10 mouse cellular contexts compared by ENCODE assay signal in the genomic region with DNA sequence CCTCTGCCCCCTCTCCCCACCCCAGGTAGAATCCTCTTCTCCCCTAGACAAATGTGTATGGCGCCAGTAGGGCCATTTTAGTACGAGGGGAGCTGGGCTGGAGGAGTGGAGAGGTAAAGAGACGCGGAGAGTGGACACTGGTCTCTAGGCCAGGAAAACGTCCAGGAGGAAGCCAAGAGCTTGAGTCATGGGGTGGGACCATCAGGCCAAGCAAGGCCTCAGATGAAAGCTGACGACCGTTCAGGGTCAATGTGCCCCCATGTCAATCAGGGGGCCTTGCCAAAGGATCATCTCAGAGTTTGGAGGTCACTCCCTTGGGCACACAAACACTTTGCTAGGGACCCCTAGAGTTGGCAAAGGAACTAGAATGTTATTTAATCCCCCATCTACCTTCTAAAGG. TPM values are rescaled to one million over a fixed set of nuclear protein-coding genes. Genes with fewer than 3 reads are reported as not detected.
A peak's percentile ranks its signal among the peaks of the same experiment; 100 is the strongest.
DNase-seq lines count a peak whose midpoint lies in the region; ATAC-seq lines count a peak whose summit lies in the region.
"Had no signal": no experiment of that assay in that cellular context is flagged by ENCODE, and none has a peak within 500 bp of the region (broad histone marks: within the 10 kb centered on the region; RNA-seq: fewer than 3 reads in every experiment).

No protein-coding gene starts in this region.

- H3K27me3 ChIP-seq in hindbrain, embryonic 11.5 days (ENCODE audit: control insufficient read depth, insufficient read depth, low read length) = peaks cover 41% of the 10 kb centered on the region
- H3K27me3 ChIP-seq in midbrain, embryonic 13.5 days = peaks cover 39% of the 10 kb centered on the region

- H3K4me2 ChIP-seq in hindbrain, embryonic 11.5 days (replicated peaks; ENCODE audit: low read depth, low read length) = peak overlapping the region; percentile 60
- peak overlapping the region; percentile 74 for H3K4me2 ChIP-seq in midbrain, embryonic 13.5 days (replicated peaks)

- no peaks in the 10 kb centered on the region for H3K9me3 ChIP-seq in hindbrain, embryonic 11.5 days (ENCODE audit: control insufficient read depth, low read length)
- H3K9me3 ChIP-seq in midbrain, embryonic 13.5 days = no peaks in the 10 kb centered on the region

- no peak for ATAC-seq in hindbrain, embryonic 11.5 days (ENCODE audit: low FRiP score)
- ATAC-seq in midbrain, embryonic 13.5 days = no peak
- ATAC-seq: activated CD4-positive, CD25-positive, alpha-beta regulatory T cell, adult 4 months had no signal

- WGBS in hindbrain, embryonic 11.5 days = 63% methylated on average over 7 of the region's 7 CpGs
- 68% methylated on average over 7 of the region's 7 CpGs for WGBS in midbrain, embryonic 13.5 days

- H3K4me1 ChIP-seq in hindbrain, embryonic 11.5 days (replicated peaks; ENCODE audit: control insufficient read depth, insufficient read depth, low read length) = peaks cover 5% of the 10 kb centered on the region; the same call in 1 of the 2 replicates
- peaks cover 55% of the 10 kb centered on the region for H3K4me1 ChIP-seq in midbrain, embryonic 13.5 days (replicated peaks)

- no peaks in the 10 kb centered on the region for H3K36me3 ChIP-seq in hindbrain, embryonic 11.5 days (ENCODE audit: control insufficient read depth, insufficient read depth, low read length)
- peaks cover 8% of the 10 kb centered on the region for H3K36me3 ChIP-seq in midbrain, embryonic 13.5 days

- peak; percentile 59 for DNase-seq in cerebellum, adult 11-12 months
- no peak for DNase-seq in cerebellum, adult 9-10 months
- peak; percentile 33 to 39 for DNase-seq in cerebellum, postnatal 25 days
- no peak for DNase-seq in hindbrain, embryonic 11.5 days (ENCODE audit: low spot score)
- no peak for DNase-seq in urinary bladder, postnatal 25 days (ENCODE audit: low spot score)
- DNase-seq in spleen, adult 12 weeks (ENCODE audit: low spot score) = no peak
- no peak for DNase-seq in kidney, adult 11 months

- peak overlapping the region; percentile 37 for H3K4me3 ChIP-seq in hindbrain, embryonic 11.5 days (ENCODE audit: low read depth, low read length)
- peak overlapping the region; percentile 69 for H3K4me3 ChIP-seq in midbrain, embryonic 13.5 days (replicated peaks)

- H3K27ac ChIP-seq in hindbrain, embryonic 11.5 days (ENCODE audit: low read depth, low read length) = no peak overlapping the region
- peak overlapping the region; percentile 77; the same call in 1 of the 2 replicates for H3K27ac ChIP-seq in midbrain, embryonic 13.5 days

- no peak overlapping the region for H3K9ac ChIP-seq in hindbrain, embryonic 11.5 days (ENCODE audit: low read depth, low read length)
- H3K9ac ChIP-seq in midbrain, embryonic 13.5 days (replicated peaks) = peak overlapping the region; percentile 79

RNA-seq across cellular contexts. Expression of a gene that starts 1.0 kb away (rescaled TPM):
- polyA plus RNA-seq in hindbrain, embryonic 11.5 days (2014; fragmentation: Nextera tagmentation; extraction: Ambion mirVana) = 1.4 and 2.0 TPM in 2 replicates
- 6.3 and 10.0 TPM in 2 replicates for polyA plus RNA-seq in midbrain, embryonic 13.5 days (2015; fragmentation: Nextera tagmentation; extraction: Ambion mirVana)

RNA-seq across cellular contexts. Expression of a gene that starts 11.3 kb away (rescaled TPM):
- polyA plus RNA-seq in hindbrain, embryonic 11.5 days (2014; fragmentation: Nextera tagmentation; extraction: Ambion mirVana) = 0.89 and 1.7 TPM in 2 replicates
- polyA plus RNA-seq in midbrain, embryonic 13.5 days (2015; fragmentation: Nextera tagmentation; extraction: Ambion mirVana) = 2.6 and 3.4 TPM in 2 replicates
- polyA plus RNA-seq: activated CD4-positive, CD25-positive, alpha-beta regulatory T cell, adult 4 months; limb, embryonic 11.5 days had no signal

RNA-seq across cellular contexts. Expression of a gene that starts 27.7 kb away (rescaled TPM):
- polyA plus RNA-seq in hindbrain, embryonic 11.5 days (2014; fragmentation: Nextera tagmentation; extraction: Ambion mirVana) = 143 and 149 TPM in 2 replicates
- 124 and 126 TPM in 2 replicates for polyA plus RNA-seq in midbrain, embryonic 13.5 days (2015; fragmentation: Nextera tagmentation; extraction: Ambion mirVana)

RNA-seq across cellular contexts. Expression of a gene that starts 28.1 kb away (rescaled TPM):
- 11.7 and 12.0 TPM in 2 replicates for polyA plus RNA-seq in hindbrain, embryonic 11.5 days (2014; fragmentation: Nextera tagmentation; extraction: Ambion mirVana)
- 22.5 and 23.9 TPM in 2 replicates for polyA plus RNA-seq in midbrain, embryonic 13.5 days (2015; fragmentation: Nextera tagmentation; extraction: Ambion mirVana)

RNA-seq across cellular contexts. Expression of a gene that starts 35.1 kb away (rescaled TPM):
- 1.6 and 2.6 TPM in 2 replicates for polyA plus RNA-seq in hindbrain, embryonic 11.5 days (2014; fragmentation: Nextera tagmentation; extraction: Ambion mirVana)
- polyA plus RNA-seq in midbrain, embryonic 13.5 days (2015; fragmentation: Nextera tagmentation; extraction: Ambion mirVana) = 1.8 and 1.9 TPM in 2 replicates

Comparison
In these comparisons a context has a peak if more than half of its experiments do, and no peak if none do; other contexts are left out.
1. DNase-seq: peak in cerebellum, adult 11-12 months (single experiment) and cerebellum, postnatal 25 days (2 of 2); none in cerebellum, adult 9-10 months (single experiment), hindbrain, embryonic 11.5 days (single experiment), urinary bladder, postnatal 25 days (single experiment), spleen, adult 12 weeks (single experiment) and kidney, adult 11 months (single experiment).